Mouse (Mus musculus): ENCODE results near the gene Adamtsl1. TPM values are rescaled to one million over a fixed set of nuclear protein-coding genes. Genes with fewer than 3 reads are reported as not detected.

Adamtsl1 gene
- total RNA-seq, 2 experiments from 2014 or later, result not detected

DNA sequence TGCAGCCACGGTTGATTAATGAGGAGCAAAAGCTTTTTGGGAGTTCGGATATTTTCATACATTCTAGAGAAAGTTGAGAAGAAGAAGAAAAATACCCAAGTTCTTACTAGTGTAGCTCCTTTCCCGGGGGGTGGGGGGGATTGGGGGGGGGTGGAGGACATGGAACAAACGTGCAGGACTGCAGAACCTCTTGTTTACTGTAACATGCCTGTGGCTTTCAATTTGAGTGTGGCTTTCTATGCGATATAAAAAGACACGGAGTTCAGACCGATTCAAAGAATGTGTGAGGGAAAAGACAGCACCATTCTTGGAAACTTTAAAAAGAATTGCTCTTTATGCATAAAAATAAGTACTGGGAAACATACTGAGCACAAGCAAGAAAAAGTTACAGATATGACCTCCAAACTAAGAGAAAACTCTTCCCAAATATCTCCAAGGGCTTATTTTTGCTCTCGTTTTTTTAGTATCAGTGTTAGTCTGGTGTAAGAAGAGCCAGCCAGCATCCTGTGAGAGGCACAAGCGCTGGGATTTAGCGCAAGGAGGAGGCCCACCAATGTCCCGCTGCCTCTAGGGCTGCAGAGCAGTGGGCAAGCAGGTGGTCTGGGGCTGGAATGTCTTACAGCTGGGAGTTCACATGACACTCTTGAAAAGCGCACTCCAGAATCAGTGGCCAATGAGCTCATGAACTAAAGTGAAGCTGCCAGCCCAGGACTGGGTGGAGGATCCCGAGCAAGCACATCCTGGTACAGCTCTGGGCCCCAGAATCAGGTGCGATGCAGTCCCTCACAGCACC is 762.2 kb downstream of the Adamtsl1 start:
- ATAC-seq (replicated peaks; ENCODE audit: low FRiP score, poor library complexity, severe bottlenecking), result no peak

DNA sequence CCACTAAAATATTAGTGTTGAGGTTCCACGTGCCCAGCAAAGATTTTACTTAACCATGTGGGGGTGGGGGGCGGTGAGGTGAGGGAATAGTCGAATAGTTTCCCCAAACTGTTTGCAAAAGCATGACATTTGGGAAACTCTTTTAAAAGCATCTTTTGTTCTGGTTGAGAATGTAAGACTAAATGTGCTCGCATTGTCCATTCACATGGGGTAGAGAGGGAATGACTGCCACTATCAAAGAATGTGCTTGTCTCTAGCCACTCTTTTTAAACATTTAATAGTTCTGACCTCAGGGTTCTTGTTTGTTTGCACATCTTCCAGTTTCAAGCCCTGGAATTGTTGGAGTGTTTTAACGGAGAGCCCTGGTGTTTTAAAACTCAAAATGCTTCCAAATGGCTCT is 764.6 kb downstream of the Adamtsl1 start:
- no peak for ATAC-seq (replicated peaks; ENCODE audit: low FRiP score, poor library complexity, severe bottlenecking)

DNA sequence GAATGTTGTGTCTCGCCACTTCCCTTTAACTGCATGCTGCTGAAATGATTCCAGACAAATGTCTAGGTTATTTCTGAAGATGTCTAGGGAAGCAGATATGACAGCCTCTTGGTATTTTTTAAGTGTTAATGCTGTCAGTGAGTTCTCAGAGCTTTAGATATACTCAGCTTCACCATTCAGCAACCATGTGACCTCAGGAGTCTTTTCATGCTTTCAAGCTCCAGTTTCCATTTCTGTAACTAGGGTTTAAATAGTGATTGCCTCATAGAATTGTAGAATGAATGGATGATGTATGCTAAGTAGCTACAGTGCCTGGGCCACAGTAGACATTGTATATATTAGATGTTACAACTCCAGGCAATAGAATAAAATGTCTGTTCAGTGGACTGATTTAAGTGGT is 772.6 kb downstream of the Adamtsl1 start:
- ATAC-seq (replicated peaks; ENCODE audit: low FRiP score, poor library complexity, severe bottlenecking), result no peak

DNA sequence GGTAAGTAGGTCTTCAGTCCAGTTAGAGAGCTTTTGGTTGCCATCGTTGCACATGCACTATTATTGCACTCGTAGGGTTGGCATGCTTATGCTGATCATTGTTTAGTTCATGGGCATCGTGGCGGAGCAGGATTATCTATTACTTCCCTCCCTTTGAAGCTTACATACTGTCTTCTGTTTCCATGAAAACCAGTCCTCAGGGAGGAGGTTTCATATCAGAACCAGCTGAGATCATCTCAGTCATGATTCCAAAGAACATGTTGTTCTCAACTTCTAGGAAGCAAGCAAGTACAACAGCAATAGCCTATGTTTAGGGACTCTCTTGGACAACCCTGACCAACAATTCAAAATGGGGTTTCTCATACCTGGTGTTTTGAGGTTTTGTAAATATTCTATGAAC is 774.3 kb downstream of the Adamtsl1 start:
- ATAC-seq (replicated peaks; ENCODE audit: low FRiP score, poor library complexity, severe bottlenecking), result no peak

DNA sequence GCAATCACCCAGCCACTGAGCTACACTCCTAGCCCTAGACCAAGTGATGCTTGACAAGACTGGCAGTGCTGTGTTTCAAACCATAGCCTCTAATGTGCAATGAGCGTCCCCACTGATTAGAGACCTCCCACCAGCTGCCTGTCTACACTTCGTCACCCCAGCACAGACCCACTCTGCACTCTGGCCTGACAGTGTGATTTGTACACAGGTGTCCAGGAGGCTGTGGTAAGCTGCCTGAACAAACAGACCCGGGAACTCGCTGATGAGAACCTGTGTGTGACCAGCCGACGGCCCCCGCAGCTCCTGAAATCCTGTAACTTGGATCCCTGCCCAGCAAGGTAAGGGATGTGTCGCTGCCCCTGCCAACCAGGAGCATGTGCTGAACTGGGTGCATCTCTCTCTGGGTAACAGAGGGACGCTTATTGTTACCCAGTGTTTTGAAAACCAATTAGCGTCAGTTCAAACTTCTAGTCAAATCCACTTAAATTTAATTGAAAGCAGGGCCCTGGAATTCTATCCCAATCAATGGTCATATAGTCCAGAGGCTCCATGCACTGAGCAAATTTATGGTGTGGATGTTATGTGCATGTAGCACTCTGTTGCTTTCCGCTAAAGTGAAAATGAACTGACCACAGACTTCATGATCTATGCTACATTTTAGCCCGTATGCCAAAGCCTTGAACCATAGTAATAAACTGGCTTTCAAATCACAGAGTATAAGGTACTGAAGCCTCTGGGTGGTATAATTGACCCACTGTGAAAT is 775.7 kb downstream of the Adamtsl1 start:
- ATAC-seq (replicated peaks; ENCODE audit: low FRiP score, poor library complexity, severe bottlenecking), result 0 out of 2 replicates have a peak, but pooled peaks have one; percentile 25

DNA sequence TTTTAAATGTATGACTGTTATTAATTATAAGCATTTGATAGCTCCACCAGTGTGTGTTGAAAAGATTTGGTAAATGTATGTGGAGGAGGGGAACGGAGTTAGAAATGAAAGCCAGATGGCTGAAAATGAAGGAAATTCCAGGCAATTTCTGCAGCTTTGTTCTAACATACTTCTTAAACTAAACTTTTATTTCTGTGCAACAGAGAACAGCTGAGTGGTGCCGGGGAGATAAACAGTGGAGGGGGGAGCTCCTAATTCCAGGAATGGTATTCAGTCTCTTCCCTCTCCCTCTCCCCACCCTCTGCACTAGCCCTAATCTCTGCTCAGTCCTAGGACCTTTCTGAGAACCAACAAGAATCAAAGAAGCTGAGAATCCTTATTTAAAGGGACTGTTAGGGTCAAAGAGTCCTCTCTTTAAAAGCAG is 780.9 kb downstream of the Adamtsl1 start:
- ATAC-seq (replicated peaks; ENCODE audit: low FRiP score, poor library complexity, severe bottlenecking), result no peak

DNA sequence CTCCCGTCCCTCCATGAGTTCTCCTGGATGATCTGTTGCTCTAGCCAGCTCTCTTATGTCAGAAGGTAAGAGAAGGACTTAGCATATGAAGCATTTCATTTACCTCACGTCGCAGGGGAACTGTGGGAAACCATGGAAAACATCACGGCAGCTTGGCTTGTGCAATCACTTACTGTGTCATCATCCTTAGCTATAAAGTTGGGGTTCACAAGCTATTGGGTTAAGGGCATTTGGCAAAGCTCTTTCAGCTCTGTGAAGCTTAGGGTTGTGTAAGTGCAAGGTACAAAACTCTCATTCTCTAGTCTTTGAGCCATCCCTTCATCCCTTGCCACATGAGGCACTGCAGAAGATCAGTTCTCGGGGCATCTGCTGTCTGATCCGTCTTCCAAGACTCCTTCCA is 787.5 kb downstream of the Adamtsl1 start:
- ATAC-seq (replicated peaks; ENCODE audit: low FRiP score, poor library complexity, severe bottlenecking), result no peak

DNA sequence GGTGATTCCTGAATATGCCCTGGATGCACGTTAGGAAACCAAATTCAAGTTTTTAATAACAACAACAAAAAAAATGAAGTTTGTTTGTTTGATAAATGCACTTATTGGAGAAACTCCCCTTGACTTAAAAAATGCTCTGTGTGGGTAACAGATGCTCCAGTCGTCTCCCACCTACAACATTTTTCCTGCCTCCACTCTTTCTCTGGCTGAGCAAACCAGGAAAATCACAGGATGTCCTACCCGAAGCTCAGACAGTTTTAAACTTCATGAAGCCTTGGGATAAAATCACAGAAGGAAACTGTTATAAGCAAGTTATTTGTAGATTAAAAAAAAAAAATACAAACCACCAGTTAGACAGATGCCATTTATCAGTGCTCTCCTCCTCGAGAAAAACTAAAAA is 788.1 kb downstream of the Adamtsl1 start:
- ATAC-seq (replicated peaks; ENCODE audit: low FRiP score, poor library complexity, severe bottlenecking), result no peak

DNA sequence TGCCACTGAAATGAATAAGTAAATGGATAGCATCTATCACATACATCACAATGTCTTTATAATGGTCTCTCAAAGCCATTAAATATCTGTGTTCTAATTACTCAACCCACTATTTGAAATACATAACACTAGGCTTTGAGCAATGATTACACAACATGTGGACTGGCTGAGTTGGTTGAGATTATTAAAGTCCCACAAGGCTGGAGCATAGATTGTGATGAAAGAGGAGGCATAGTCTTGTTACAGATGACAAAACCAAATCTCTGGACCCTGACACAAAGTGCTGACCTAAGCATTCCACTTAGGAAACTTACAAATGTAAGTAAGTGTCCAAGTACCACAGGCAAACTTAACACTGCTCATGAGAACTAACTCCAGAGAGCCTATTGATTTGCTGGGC is 792.8 kb downstream of the Adamtsl1 start:
- ATAC-seq (replicated peaks; ENCODE audit: low FRiP score, poor library complexity, severe bottlenecking), result no peak

DNA sequence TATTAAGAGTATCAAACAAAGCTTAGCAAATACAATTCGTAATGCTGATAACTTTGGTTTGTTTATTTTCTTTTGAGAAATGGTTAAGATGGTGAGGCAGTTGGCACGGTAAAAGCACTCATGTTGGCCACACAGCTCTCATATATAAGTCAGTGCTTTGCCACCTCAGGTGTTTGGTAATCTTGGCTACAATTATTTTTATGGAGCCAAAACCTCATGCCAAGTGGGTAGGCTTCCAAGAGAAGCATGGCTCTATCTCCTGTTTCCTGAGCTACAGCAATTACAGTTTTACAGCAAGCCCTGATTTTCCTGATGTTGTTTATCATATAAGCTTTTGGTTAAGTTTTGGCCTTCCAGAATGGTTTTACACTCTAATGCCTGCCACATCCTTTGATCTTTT is 795.2 kb downstream of the Adamtsl1 start:
- ATAC-seq (replicated peaks; ENCODE audit: low FRiP score, poor library complexity, severe bottlenecking), result no peak

DNA sequence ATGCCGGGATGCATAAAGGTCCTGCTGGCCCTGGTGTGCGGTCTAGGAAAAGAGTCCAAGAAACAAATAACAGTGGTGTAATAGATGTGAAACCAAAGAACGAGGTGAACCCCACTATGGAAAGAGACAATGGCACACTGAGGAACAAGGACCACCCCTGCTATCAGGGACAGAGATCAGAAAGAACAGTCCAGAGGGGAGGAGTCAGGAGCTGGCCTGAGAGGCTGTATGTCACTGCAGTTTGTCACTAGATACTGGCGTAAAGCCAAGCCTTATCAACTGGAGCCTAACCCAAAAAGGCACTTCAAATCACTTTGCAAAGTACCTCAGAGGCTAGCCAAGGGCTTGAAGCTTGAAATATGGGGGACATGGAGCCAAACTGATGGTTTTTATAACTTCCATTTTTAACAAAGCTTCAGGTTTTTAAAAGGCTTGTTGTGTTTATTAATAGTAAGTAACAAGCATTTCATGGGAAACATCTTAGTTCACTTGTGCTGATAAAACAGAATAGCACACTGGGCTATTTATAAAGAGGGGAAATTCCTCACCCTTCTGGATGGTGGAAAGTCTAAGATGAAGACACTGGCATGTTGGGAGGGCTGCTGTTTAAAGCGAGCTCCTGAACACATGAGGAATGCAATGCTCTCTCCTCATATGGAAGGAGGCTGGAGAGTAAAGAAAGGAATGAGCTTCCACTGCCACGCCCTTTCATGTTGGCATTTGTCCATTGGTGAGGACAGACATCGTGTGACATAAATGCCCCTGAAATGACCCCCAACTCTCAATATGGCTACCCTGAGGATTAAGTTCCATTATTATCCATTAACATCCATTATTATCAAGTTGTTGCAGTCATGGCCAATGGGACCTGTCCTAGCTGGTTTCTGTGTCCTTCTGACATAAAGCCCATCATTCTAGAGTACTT is 797.1 kb downstream of the Adamtsl1 start:
- no peak for ATAC-seq (replicated peaks; ENCODE audit: low FRiP score, poor library complexity, severe bottlenecking)

DNA sequence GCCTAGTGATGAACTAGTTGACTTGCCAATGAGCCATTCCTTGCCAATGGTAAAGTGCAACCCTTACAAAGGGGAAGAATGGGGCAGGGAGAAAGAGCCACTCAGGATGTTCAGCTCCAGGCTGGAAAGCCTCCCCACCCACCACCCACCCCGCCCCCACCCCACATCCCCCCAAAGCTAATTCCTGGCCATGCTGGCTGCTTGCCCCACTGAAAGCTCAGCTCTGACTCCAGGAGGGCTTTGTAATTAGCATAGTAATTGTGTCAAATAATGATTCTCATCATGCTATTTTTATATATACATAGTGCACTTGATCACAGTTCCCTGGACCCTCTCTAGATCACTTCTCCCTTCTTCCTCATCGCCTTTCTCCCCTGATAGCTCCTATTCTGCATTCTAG is 798.4 kb downstream of the Adamtsl1 start:
- ATAC-seq (replicated peaks; ENCODE audit: low FRiP score, poor library complexity, severe bottlenecking), result no peak

DNA sequence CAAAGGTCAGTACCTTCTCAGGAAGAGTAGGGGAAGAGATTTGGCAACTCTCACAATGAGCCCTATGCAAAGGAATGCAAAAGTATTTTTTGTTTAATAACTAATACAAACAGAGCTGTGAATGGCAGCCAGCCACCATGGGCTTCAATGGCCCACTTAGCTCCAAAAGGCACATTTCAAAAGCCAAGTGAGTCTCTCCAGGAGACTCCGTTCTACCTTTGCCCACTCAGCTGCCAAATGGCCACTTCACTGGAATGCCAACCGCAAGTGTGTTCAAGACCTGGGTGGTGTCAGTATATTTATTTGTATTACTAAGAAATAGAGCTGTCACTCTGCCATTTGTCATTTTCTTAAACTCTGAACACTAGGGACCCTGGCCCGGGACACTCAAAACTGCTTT is 800.5 kb downstream of the Adamtsl1 start:
- no peak for ATAC-seq (replicated peaks; ENCODE audit: low FRiP score, poor library complexity, severe bottlenecking)

DNA sequence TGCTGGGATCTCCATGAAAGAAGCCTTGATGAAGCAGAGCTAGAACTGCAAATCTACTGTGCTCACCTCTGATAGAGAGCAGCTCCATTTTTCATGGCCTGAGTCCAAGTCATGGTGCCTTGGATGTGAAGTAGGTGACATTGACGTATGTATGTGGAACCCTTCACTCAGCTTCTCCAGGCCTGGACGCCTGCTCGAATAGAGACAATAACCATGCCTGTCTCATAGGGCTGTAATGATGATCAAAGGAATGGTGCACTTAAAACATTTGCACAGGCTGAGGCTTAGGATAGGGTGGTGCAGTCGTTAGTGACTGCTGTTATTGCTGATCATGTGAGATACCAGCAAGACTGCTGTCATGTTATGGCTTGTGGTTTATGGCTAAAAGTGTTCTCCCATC is 801.1 kb downstream of the Adamtsl1 start:
- ATAC-seq (replicated peaks; ENCODE audit: low FRiP score, poor library complexity, severe bottlenecking), result no peak

DNA sequence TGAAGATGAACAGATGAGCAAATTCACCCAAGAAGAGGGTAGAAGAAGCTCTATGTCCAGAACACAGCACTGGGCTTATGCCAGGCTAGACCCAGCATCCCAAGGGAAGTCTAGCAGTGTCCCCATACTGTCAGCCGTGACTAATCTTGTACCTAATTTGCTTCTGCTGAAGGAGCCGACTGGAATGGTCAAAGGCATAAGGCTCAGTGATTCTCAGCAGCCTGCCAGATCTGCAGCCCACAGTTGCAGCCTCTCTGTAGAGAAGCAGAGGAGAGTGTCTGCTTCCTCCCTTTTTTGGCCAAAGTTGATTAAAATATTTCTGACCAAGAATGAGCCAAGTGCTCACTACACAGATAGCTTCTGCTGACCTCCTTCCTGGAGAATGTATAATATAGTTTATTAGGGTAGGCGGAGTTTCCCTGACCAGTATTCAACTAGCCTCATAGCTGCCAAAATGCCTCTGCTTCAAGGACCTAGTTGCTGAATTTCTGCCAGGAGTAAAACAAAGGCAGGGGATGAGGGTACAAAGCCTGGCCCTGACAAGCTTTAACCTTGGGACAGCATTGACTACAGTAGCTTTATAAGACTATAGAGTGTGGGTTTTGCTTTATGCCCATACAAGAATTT is 804.1 kb downstream of the Adamtsl1 start:
- no peak for ATAC-seq (replicated peaks; ENCODE audit: low FRiP score, poor library complexity, severe bottlenecking)

DNA sequence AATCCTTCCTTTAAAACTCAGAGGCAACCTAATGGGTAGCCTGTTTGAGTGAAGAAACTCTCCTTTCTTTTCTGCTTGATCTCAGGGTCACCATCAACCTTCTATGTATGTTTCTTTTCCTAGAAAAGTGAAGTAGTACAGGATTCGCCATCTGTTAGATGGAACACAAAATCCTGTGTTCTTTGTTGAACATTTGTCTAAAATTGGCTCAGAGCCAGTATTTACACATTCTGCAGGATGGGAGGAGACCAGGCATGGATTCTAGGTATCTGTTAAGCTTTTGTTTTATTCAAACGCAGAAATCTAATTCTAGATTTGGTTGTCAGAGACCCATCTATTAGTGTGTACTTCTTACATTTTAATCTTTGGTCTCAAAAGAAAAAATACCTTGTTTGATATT is 811.4 kb downstream of the Adamtsl1 start:
- ATAC-seq (replicated peaks; ENCODE audit: low FRiP score, poor library complexity, severe bottlenecking), result no peak

DNA sequence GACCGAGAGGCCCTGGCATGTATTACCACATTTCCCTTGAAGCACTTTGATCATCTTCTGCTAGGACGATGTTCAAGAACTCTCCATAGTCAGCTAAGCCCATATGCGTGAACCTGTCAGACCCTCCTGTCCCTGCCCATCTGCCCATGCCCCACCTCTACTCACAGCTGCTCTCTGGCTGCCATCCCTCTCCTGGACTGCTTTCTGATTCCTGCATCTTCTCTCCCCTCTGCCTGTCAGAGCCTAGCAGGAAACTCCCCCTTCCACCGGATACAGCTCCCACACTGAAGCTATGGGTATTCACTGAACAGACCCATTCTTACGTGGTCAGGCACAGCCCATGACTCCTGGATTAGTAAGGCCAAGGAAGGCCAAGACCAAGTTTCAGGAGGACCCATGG is 812.0 kb downstream of the Adamtsl1 start:
- ATAC-seq (replicated peaks; ENCODE audit: low FRiP score, poor library complexity, severe bottlenecking), result no peak

DNA sequence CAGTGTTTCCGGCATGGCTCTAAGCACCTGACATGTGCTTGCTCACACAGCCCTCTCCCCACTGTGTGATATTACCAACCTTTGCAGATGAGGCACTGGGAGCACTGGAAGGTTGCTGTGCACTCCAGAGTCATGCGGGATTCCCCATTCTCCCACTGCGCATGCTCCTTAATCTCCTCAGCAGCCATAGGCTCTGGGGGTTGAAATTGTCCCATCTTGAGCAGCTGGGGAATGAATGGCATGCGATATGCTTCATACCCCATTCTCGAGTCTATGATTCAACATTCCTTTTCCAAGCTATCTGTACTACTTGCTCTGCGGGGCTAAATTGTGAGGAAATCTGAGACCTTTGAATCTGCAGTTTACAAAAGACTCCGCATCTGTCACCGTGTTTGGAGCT is 812.7 kb downstream of the Adamtsl1 start:
- no peak for ATAC-seq (replicated peaks; ENCODE audit: low FRiP score, poor library complexity, severe bottlenecking)

DNA sequence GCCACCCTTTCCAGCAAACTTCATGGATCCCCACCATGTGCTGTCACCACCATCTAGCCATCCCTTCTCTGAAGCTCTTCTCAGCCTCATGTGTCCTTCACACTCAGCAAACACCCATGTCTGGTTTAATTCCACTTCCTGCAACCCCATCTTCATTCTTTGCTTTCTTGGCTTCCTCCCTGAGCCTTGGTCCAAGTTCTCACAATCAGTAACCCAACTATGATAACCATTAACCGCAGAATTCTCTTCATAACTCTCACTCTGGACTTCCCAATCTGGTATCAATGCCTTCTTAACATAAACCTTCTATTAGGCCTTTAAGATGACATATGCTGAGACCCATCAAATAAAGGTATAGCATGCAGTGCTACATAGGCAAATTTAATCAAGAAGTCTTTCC is 815.5 kb downstream of the Adamtsl1 start:
- ATAC-seq (replicated peaks; ENCODE audit: low FRiP score, poor library complexity, severe bottlenecking), result no peak

DNA sequence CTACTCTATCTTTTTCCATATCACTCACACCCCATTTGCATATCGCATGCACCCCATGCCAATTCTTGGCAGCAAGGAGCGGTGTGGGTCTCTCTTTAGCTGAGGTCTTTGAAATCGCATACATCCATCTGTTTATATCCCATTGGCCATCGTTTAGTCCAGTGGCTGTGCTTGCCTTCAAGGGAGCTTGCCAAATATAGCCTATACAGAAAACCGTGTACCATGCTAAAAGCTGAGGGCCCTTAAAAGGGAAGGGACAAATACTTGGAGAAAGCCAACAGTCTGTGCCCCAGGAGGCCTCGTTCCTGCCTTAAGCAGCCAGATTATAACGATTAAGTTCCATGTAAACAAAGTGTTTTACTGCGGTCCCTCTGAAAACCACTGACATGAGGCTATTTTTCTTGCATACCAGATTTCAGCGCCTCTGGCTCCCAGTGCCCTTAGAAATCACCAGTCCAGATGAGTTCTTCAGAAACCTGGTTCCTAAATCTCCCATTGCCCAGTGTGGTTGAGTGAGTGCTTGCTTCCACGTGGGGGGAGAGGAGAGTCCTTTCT is 822.0 kb downstream of the Adamtsl1 start:
- ATAC-seq (replicated peaks; ENCODE audit: low FRiP score, poor library complexity, severe bottlenecking), result no peak

All from erythroid progenitor cell, adult 5-6 weeks (primary cell).